Comparison of ENCODE assay signal across 8 mouse cellular contexts in the genomic region with DNA sequence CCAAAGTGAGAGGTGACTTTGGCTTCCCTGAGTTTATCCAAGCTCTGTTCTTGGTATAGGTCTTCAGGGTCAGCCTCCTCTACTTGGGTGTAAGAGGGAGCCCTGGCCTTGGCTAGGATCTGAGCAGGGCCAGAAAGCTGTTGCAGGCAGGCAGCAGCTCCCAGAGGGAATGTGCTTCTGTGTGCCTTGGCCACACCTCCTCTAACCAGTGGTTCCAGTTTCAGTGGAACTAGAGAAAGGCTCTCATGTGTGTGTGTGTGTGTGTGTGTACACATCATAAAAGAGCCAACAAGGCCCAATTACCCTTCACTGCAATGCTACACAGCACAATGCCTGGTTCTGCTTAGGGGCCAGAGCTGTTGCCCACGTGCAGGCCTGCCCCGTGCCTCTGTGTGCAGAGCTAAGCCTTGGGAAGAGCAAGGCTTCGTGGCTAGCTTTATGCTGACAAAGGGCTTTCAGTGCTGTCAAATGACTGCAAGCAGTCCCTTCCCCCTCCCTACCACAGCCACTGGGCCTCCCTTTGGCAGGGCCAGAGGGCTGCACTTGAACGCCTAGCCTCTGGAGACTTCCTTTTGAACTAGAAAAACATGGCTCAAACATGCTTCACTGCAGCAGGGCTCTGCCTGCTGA. TPM values are rescaled to one million over a fixed set of nuclear protein-coding genes. Genes with fewer than 3 reads are reported as not detected.
DNase-seq lines count a peak whose midpoint lies in the region; ATAC-seq lines count a peak whose summit lies in the region.
"Had no signal": no experiment of that assay in that cellular context is flagged by ENCODE, and none has a peak within 500 bp of the region (broad histone marks: within the 10 kb centered on the region; RNA-seq: fewer than 3 reads in every experiment).

No protein-coding gene starts in this region.

- no peaks in the 10 kb centered on the region for H3K36me3 ChIP-seq in embryonic facial prominence, embryonic 14.5 days (ENCODE audit: control insufficient read depth, insufficient read depth, low read length)
- H3K36me3 ChIP-seq in heart, embryonic 16.5 days (ENCODE audit: control insufficient read depth, insufficient read depth) = no peaks in the 10 kb centered on the region

- ATAC-seq in embryonic facial prominence, embryonic 14.5 days (ENCODE audit: low read depth) = peak; percentile 85
- ATAC-seq in heart, embryonic 16.5 days (replicated peaks; ENCODE audit: extremely low read depth, insufficient read depth, low FRiP score) = peak; percentile 52; the same call in 1 of the 2 replicates
- ATAC-seq in megakaryocyte, adult 5-6 weeks (ENCODE audit: poor library complexity, severe bottlenecking) = peak; percentile 40

- DNase-seq in adrenal gland, postnatal 25 days = peak; percentile 26
- peak; percentile 90 for DNase-seq in embryonic facial prominence, embryonic 14.5 days (ENCODE audit: low spot score)
- peak; percentile 43 for DNase-seq in kidney, postnatal 14 days
- peak; percentile 43 for DNase-seq in urinary bladder, adult 2 months (ENCODE audit: low spot score)
- DNase-seq in cerebellum, adult 18-20 months = no peak

- H3K4me1 ChIP-seq in embryonic facial prominence, embryonic 14.5 days (ENCODE audit: control insufficient read depth, insufficient read depth, low read length) = peaks cover 24% of the 10 kb centered on the region
- peaks cover 12% of the 10 kb centered on the region for H3K4me1 ChIP-seq in heart, embryonic 16.5 days (ENCODE audit: control insufficient read depth, insufficient read depth, low read length)

- peak overlapping the region; percentile 90 for H3K27ac ChIP-seq in embryonic facial prominence, embryonic 14.5 days (replicated peaks; ENCODE audit: low read depth, low read length)
- peak overlapping the region; percentile 66 for H3K27ac ChIP-seq in heart, embryonic 16.5 days (ENCODE audit: low read length)

- no peaks in the 10 kb centered on the region for H3K27me3 ChIP-seq in embryonic facial prominence, embryonic 14.5 days (replicated peaks; ENCODE audit: control insufficient read depth, insufficient read depth, low read length)
- H3K27me3 ChIP-seq in heart, embryonic 16.5 days (ENCODE audit: control insufficient read depth, insufficient read depth, low read length) = no peaks in the 10 kb centered on the region

- WGBS in embryonic facial prominence, embryonic 14.5 days = 6% methylated on average over 4 of the region's 4 CpGs
- WGBS in heart, embryonic 16.5 days = 22% methylated on average over 4 of the region's 4 CpGs

- no peak overlapping the region for H3K4me3 ChIP-seq in embryonic facial prominence, embryonic 14.5 days (ENCODE audit: low read depth, low read length)
- H3K4me3 ChIP-seq in heart, embryonic 16.5 days (ENCODE audit: low read length) = no peak overlapping the region

- no peak overlapping the region for H3K4me2 ChIP-seq in embryonic facial prominence, embryonic 14.5 days (ENCODE audit: low read depth, low read length)
- H3K4me2 ChIP-seq in heart, embryonic 16.5 days (ENCODE audit: low read depth, low read length) = no peak overlapping the region

- no peak overlapping the region for H3K9ac ChIP-seq in embryonic facial prominence, embryonic 14.5 days (ENCODE audit: low read depth, low read length)
- no peak overlapping the region for H3K9ac ChIP-seq in heart, embryonic 16.5 days (ENCODE audit: low read length)

- H3K9me3 ChIP-seq in embryonic facial prominence, embryonic 14.5 days (ENCODE audit: control insufficient read depth, low read length) = no peaks in the 10 kb centered on the region
- H3K9me3 ChIP-seq in heart, embryonic 16.5 days (replicated peaks; ENCODE audit: control insufficient read depth, low read length) = no peaks in the 10 kb centered on the region

RNA-seq across cellular contexts. Expression of a gene that starts 54.1 kb away (rescaled TPM):
- total RNA-seq in adrenal gland, postnatal 25 days (2021) = not detected in 2 replicates
- not detected in 2 replicates for polyA plus RNA-seq in embryonic facial prominence, embryonic 14.5 days (2014; fragmentation: Nextera tagmentation; extraction: Ambion mirVana)
- not detected in 2 replicates for polyA plus RNA-seq in heart, embryonic 16.5 days (2015; fragmentation: Nextera tagmentation; extraction: Ambion mirVana)
- not detected in 2 replicates for total RNA-seq in megakaryocyte, adult 5-6 weeks (2015)
- not detected in 2 replicates for total RNA-seq in megakaryocyte, adult 5-6 weeks (2017)
- polyA plus RNA-seq in urinary bladder, adult 2 months (2012; rRNA removed) = not detected in 2 replicates
- total RNA-seq: gastrocnemius, postnatal 36 days had no signal

Comparison
In these comparisons a context has a peak if more than half of its experiments do, and no peak if none do; other contexts are left out.
1. DNase-seq: peak in adrenal gland, postnatal 25 days (single experiment), embryonic facial prominence, embryonic 14.5 days (single experiment), kidney, postnatal 14 days (single experiment) and urinary bladder, adult 2 months (single experiment); none in cerebellum, adult 18-20 months (0 of 2).
2. Peak in every context shown above with its lines, with median percentiles within 50 percentile points of each other: ATAC-seq.